Mouse (Mus musculus): ENCODE results near the gene Aff3. TPM values are rescaled to one million over a fixed set of nuclear protein-coding genes. Genes with fewer than 3 reads are reported as not detected.

Gene Aff3
- 10 to 100 TPM; 11.4 to 14.2 TPM for total RNA-seq (2021)
- long read RNA-seq, experiment 1, partial matches to known transcripts: 2 of 9 reads
- long read RNA-seq, experiment 1, other reads (novel, unspliced or antisense): 7 of 9 reads
- long read RNA-seq, experiment 2, partial matches to known transcripts: 1 of 15 reads
- long read RNA-seq, experiment 2, other reads (novel, unspliced or antisense): 14 of 15 reads

DNA sequence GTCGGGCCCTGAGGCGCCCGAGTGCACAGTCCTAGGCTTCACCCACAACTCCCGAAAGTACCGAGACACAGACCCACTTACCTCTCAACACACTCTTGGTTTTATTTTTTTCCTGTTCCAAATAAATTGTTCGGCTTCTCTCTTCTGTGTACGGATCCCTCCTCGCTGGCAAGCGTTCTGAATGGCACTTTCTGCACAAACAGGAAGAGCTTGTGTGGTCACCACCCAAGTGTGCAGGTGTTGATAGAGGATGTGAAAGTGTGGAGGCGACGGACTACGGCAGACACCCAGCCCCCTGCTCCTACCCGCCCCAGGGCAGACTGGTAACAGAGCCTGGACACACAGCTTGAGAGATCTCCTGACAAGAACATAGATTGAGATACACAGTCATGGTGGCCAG is at the start of gene Aff3:
Aff3 (minus strand) TSS at position 179 of the 400 bp plus-strand sequence.
- no peak for DNase-seq (ENCODE audit: low spot score in 2 of 2)

DNA sequence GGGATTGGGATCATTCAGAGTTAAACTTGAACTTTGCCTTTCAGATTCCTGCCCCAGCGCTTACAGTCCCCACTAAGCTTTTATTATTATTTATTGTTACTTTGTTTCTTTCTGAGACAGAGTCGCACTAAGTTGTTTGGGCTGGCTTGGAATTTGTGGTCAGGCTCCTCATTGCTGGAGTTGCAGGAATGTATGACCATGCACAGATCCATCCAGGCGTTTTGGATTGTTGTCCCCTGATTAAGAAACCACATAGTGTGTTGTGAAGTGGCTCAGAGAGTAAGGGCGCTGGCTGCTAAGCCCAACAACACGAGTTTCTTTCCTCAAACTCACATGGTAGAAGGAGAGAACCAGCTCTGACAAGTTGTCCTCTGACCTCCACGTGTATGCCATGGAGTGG is 35.9 kb upstream of the Aff3 start:
- DNase-seq (ENCODE audit: low spot score in 2 of 2): no peak

- DNase-seq (ENCODE audit: low spot score in 2 of 2): no peak
Measured at GRCm38 (mm10) chr1:38699244-38699643, 34.5 kb upstream of the Aff3 start.

- no peak for DNase-seq (ENCODE audit: low spot score in 2 of 2)
Measured at GRCm38 (mm10) chr1:38695812-38696681, 31.3 kb upstream of the Aff3 start.

DNA sequence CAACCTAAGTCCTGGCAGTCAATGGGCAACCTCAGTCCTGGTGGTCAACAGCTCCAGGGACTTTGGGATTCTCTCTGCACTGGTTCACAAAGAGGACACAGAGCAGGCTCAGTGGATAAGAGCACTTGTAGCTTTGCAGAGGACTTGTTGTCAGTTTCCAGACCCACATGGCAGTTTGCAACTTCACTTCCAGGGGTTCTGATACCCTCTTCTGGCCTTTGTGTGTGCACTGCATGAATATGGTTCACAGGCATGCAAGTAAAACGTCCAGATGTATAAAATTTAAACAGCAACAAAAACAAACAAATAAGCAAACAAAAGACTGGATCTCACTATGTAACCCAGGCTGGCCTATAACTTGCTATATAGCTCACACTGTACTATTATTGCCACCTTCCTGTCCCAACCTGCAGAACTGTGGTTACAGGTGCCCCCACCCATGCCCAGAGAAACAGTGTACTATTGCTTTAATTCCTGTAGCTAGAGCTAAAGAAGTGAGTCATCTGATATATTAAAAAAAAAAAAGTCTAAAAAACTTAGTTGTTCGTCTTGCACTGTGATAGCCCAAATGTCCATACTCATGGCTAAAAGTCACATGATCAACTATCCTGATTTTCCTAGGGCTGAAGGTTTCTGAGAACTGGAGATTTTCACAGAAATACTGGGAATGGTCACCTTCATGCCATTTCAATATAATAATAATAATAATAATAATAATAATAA is 30.5 kb upstream of the Aff3 start:
- DNase-seq (ENCODE audit: low spot score in 2 of 2): no peak

DNA sequence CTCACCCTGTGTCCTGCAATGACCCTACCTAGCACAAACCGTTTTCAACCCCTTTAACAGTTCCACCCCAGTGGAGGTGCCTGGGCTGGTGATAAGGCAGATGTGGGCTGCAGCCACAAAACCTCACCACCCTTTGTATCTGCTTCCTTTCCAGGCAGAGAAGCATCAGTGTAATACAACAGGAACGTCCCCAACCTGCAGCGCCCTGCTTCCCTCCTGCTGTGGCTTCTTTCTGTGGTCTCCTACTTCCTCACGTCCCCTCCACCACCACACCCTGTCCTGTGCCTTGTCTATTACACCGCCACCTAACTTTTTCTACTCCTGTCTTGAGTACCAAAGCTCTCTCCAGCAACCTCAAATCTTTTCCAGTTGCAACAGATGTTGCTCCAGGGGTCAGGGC is 29.4 kb upstream of the Aff3 start:
- DNase-seq (ENCODE audit: low spot score in 2 of 2): no peak

DNA sequence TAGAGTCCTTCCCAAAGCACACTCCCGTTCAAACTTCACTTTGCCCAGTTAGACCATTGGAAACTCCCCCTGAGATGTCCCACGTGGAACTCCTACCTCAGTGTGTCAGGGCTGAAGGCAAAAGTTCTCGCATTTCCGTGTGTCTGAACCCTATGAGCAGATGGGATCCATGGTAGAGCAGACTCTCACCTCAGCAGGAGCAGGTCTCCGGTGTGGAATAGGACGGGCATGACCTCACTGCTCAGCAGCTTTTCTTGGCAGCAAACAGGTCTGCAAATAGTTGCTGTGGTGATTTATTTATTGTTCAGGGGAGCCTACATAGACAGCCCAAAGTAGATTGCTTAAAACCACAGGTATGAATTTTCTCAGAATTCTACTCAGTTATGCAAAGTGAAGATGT is 25.7 kb upstream of the Aff3 start:
- no peak for DNase-seq (ENCODE audit: low spot score in 2 of 2)

- no peak for DNase-seq (ENCODE audit: low spot score in 2 of 2)
Measured at GRCm38 (mm10) chr1:38688216-38688615, 23.5 kb upstream of the Aff3 start.

DNA sequence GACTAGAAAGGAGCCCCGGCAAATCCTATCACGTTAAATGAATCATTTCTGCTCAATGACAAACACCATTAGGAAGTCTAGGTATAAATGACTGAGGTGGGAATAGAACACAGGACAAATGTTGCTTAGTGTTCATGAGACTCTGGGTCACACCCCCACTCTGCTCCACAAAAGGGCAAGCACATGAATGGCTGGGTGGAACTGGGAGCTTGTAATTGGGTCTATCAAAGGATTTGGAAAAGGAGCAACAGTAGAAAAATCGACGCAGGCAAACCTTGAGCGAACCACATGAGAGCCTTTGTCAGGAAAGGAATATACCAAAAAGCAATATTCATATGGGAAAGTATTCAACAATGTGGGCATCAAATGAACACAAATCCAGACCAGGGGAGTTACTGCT is 21.0 kb upstream of the Aff3 start:
- DNase-seq (ENCODE audit: low spot score in 2 of 2): no peak

DNA sequence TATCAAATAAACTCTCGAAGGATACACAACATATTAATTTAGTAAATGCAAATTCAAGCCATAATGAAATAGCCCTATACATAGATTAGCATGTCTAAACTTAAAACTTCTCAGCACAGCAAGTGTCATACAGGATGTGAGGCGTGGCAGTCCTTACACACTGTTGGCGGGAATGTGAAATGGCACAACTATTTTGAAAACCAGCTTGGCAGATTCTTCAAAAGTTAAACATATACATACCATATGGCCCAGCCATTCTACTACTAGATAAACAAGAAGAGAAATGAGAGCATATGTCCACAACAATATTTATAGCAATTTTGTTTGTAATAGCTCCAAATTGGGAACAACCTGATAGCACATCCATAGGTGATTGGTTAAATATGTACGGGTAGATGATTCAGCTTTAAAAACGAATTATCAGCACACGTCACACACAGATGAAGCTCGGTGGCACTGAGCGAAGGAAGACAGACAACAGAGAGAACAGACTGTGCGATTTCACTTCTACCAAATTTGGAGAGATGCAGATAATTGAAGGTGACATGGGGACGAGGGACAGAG is 18.5 kb upstream of the Aff3 start:
- no peak for DNase-seq (ENCODE audit: low spot score in 2 of 2)

DNA sequence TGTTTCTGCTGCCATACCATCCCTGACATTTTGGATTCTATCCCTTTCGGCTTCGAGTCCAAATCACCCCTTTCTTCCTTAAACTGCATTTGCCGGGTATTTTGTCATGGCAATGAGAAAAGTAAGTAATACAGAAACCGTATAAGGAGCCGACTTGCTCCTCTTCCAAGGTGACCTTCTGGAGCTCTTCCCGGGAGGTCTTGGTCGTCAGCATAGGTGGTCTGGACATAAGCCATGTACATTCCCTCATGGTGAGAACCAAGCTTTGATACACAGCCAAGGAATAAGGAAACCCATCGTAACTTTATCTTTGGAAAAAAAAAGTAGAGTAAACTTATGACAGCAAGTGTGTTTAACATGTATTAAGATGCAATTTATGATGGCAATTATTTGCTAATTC is 15.1 kb upstream of the Aff3 start:
- DNase-seq (ENCODE audit: low spot score in 2 of 2): no peak

- no peak for DNase-seq (ENCODE audit: low spot score in 2 of 2)
Measured at GRCm38 (mm10) chr1:38671756-38672155, 7.0 kb upstream of the Aff3 start.

GRCm38 (mm10) chr1:38671019-38671418 is 6.3 kb upstream of the Aff3 start:
- DNase-seq (ENCODE audit: low spot score in 2 of 2): no peak

GRCm38 (mm10) chr1:38668327-38668726 is 3.6 kb upstream of the Aff3 start:
- DNase-seq (ENCODE audit: low spot score in 2 of 2): no peak

DNA sequence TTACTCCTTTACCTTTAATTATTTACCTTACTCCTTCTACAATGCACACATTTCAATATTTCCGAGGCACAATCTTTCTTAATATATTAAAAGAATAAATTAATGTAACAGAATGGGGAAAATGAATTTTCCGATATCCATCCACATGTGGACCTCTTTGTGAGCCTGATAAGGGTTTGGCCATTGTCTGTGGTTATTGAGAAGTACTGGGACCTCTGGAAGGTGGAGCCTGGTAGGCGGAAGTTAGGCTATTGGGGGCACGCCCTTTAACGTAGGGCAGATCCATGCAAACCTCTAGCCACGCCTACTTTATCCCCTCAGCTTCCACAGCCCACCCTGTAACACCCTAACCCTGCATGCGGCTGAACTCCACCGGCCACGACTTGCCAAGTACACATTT is 3.1 kb upstream of the Aff3 start:
- DNase-seq (ENCODE audit: low spot score in 2 of 2): no peak

DNA sequence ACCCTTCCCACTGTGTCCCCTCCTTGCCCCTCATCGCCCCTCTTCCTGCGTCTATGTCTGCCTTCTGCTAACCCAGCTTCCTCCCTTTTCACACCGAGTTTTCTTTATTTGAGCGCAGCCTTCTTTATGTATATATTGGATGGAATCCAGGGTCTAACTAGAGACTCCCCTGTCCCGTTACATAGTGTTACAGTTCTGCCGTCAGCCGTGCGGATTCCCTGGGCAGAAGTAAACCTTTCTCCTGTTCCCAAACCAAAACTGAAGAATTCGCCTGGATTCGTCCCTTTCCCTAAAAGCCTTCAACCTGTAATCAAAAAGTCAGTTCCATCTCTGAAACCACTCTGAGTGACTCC is 2.0 kb upstream of the Aff3 start:
- DNase-seq (ENCODE audit: low spot score in 2 of 2): no peak

DNA sequence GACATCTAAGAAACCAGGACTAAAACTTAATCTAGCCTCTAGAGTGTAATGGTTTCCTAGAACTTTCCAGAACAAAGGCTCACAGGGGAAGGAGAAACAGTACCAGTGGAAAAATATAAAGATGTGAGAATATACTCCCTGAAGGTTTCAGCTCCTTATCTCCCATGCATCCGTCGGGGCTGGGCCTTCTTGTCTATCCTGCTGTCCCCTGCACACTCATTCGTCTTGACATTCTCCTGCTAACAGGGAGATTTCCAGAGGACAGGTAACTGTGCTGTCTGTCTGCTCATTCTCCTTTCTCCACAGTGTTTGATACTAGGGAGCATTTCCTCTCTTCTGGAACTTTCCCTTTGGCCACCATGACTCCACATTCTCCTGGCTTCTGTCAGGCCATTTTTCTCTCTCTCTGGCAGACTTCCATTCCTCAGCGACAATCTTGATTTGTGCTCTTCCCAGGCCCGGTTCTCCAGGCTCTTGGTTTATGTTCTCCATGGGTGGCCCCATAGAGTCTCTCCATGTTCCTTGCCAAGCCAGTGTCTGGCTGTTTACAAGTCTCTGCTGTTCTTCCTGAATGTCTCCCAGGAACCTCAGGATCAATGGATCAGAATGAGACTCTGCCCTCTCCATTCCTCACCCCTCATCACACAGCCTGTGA is 1.5 kb upstream of the Aff3 start:
- DNase-seq (ENCODE audit: low spot score in 2 of 2): no peak

- DNase-seq (ENCODE audit: low spot score in 2 of 2): no peak
Measured at GRCm38 (mm10) chr1:38665611-38666010, 856 bp upstream of the Aff3 start.

- DNase-seq (ENCODE audit: low spot score in 2 of 2): no peak
Measured at GRCm38 (mm10) chr1:38664261-38664660, 494 bp downstream of the Aff3 start.

DNA sequence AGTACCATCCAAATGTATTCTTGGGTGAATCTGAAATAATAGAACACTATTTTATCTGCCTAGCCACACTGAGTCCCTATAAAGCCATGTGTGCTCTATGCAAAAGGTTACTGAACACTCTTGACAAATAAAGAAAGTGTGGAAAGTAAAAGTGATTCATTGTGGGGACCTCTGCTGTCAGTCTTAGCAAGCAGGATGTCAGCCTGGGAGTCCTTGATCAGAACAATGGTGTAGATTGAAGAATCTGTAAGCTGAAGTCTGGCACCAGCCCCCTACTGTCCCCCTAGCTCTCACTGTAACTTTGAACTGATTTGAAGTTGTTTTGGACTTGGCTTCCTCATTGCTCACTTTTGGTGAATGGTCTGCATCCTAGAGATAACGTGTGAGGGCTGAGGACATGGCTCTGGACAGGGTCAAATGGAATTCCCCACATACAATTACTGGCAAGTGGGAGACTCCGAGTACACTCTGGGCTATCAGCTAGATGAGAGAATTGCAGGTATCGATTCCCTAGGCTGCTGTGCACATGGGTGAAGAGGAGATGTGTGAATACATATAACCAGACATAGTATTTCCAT is 2.0 kb downstream of the Aff3 start:
- no peak for DNase-seq (ENCODE audit: low spot score in 2 of 2)

- no peak for DNase-seq (ENCODE audit: low spot score in 2 of 2)
Measured at GRCm38 (mm10) chr1:38658933-38659553, 5.7 kb downstream of the Aff3 start.

All from gastrocnemius, postnatal 4 days (tissue).